Mouse (Mus musculus): ENCODE results near the gene Rhebl1.

DNA sequence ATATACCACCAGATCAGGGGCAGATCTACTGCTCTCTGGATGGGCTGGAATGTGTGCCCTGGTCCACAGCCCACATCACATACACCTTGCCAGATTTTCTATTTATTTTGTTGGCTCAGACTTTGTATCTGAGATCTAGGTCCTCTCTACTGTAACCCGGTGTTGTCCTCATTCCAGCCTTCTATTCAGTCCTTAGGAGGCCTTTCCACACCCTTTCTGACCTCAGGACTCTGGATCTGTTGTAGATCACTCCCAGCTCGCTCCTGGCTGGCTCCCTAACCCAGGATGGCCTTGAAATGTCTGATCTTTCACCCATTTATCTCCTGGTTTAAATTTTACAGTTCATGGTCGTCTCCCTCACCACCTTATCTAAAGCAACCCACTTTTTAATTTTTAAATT lies 30.3 kb upstream of the Rhebl1 start:
- TF ChIP-seq CTCF (IDR thresholded peaks at IDR 0.05 in 2 of 3, conservative IDR thresholded peaks at IDR 0.05 in 1 of 3; ENCODE audit: control insufficient read depth in 1 of 3, insufficient read depth in 1 of 3, low read depth in 2 of 3, low read length in 3 of 3, poor library complexity in 1 of 3, severe bottlenecking in 1 of 3) = no peak
- TF ChIP-seq USF1 (IDR thresholded peaks at IDR 0.05; ENCODE audit: low read depth, low read length) = no peak
- no peak for TF ChIP-seq EP300 (IDR thresholded peaks at IDR 0.05; ENCODE audit: low read depth in 1 of 2, low read length in 2 of 2)
- no peak for TF ChIP-seq NRF1 (IDR thresholded peaks at IDR 0.05; ENCODE audit: insufficient read depth, low read depth, low read length, poor library complexity, severe bottlenecking)
- TF ChIP-seq HCFC1 (IDR thresholded peaks at IDR 0.05; ENCODE audit: low read depth, low read length) = no peak
- no peak for TF ChIP-seq MAZ (IDR thresholded peaks at IDR 0.05; ENCODE audit: low read depth, low read length)
- TF ChIP-seq SIN3A (IDR thresholded peaks at IDR 0.05; ENCODE audit: low read length) = no peak
- TF ChIP-seq POLR2A (IDR thresholded peaks at IDR 0.05; ENCODE audit: control insufficient read depth in 1 of 2, insufficient read depth in 1 of 2, low read depth in 1 of 2, low read length in 2 of 2, poor library complexity in 1 of 2) = no peak
- no peak for TF ChIP-seq POLR2AphosphoS5 (IDR thresholded peaks at IDR 0.05; ENCODE audit: borderline replicate concordance, low read depth, low read length)
- TF ChIP-seq MYB (IDR thresholded peaks at IDR 0.05; ENCODE audit: low read depth, low read length) = no peak
- TF ChIP-seq TCF12 (IDR thresholded peaks at IDR 0.05; ENCODE audit: low read depth, low read length) = no peak
- no peak for TF ChIP-seq TBP (IDR thresholded peaks at IDR 0.05; ENCODE audit: low read depth, low read length)
- TF ChIP-seq ZMIZ1 (IDR thresholded peaks at IDR 0.05; ENCODE audit: low read depth, low read length) = no peak
